Mouse (Mus musculus): ENCODE measurements at regions not wholly inside any gene's neighbourhood (a gene's known extent, or its start where the extent isn't known, plus 50 kb on each side); places are given as distances from the start of the nearest gene placed in this dataset.

- Histone ChIP-seq H3K27me3 (replicated peaks) (no peaks in the 10 kb centered on the region), H3K9me3 (no peaks in the 10 kb centered on the region), H3K4me3 (replicated peaks) (no peak overlapping the region), H3K4me1 (peaks cover 30% of the 10 kb centered on the region), H3K36me3 (replicated peaks; ENCODE audit: low read length) (no peaks in the 10 kb centered on the region)
- TF ChIP-seq GATA1 (IDR thresholded peaks at IDR 0.05; ENCODE audit: borderline replicate concordance, low read length): no peak
- TF ChIP-seq FLI1 (IDR thresholded peaks at IDR 0.05; ENCODE audit: low read length): no peak
Observed at GRCm38 (mm10) chr9:23119811-23120210, 103.1 kb upstream of the Bmper start.

GRCm38 (mm10) chr9:23120814-23121213 lies 102.1 kb upstream of the Bmper start:
- no peak for TF ChIP-seq FLI1 (IDR thresholded peaks at IDR 0.05; ENCODE audit: low read length)
- no peak for TF ChIP-seq GATA1 (IDR thresholded peaks at IDR 0.05; ENCODE audit: borderline replicate concordance, low read length)
- H3K36me3 ChIP-seq (replicated peaks; ENCODE audit: low read length): no peaks in the 10 kb centered on the region
- no peak overlapping the region for H3K4me3 ChIP-seq (replicated peaks)
- no peaks in the 10 kb centered on the region for H3K27me3 ChIP-seq (replicated peaks)
- H3K9me3 ChIP-seq: no peaks in the 10 kb centered on the region
- peaks cover 20% of the 10 kb centered on the region for H3K4me1 ChIP-seq

DNA sequence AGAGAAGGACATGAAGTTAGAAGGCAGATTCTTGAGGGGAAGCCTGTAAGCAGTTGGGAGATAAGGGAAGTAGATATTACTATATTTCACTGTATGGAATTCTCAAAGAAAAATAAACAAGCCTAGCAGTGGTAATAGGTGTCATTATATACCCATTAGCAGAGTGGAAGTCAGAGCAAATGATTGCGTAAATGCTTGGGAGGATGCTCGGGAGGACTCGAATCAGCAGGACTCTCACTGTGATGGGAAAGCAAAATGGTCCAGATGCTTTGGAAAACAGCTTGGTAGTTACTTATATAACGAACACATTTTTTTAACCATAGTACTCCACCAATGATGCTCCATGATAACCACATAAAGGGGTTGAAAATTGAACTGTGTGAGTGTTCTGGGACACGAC lies 100.4 kb upstream of the Bmper start:
- H3K36me3 ChIP-seq (replicated peaks; ENCODE audit: low read length): no peaks in the 10 kb centered on the region
- no peaks in the 10 kb centered on the region for H3K9me3 ChIP-seq
- TF ChIP-seq FLI1 (IDR thresholded peaks at IDR 0.05; ENCODE audit: low read length): no peak
- no peak for TF ChIP-seq GATA1 (IDR thresholded peaks at IDR 0.05; ENCODE audit: borderline replicate concordance, low read length)
- H3K4me3 ChIP-seq (replicated peaks): no peak overlapping the region
- H3K27me3 ChIP-seq (replicated peaks): no peaks in the 10 kb centered on the region
- H3K4me1 ChIP-seq: peaks cover 9% of the 10 kb centered on the region; the same call in 1 of the 2 replicates

DNA sequence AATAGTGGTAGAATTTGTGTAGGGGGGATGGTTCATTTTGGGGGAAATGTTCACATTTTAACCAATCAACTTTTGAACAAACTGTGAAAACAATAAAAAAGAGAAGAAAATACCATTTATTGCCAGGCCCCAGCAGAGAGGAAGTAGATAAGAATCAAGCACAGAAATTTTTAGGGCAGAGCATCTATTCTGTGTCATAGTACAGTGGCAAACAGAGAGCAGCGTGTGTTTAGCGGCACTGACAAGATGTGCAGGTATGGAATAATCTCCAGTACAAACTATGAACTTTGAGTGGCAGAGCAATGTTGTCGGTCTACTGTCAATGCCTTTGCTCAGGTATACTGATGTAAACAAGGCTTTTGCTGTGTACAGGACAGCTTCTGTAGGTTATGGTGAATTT lies 99.4 kb upstream of the Bmper start:
- Histone ChIP-seq H3K27me3 (replicated peaks) (no peaks in the 10 kb centered on the region), H3K4me1 (peaks cover 6% of the 10 kb centered on the region; the same call in 1 of the 2 replicates), H3K4me3 (replicated peaks) (no peak overlapping the region), H3K36me3 (replicated peaks; ENCODE audit: low read length) (no peaks in the 10 kb centered on the region), H3K9me3 (0 out of 2 replicates have a peak, but pooled peaks cover 2% of the 10 kb centered on the region)
- TF ChIP-seq FLI1 (IDR thresholded peaks at IDR 0.05; ENCODE audit: low read length): no peak
- no peak for TF ChIP-seq GATA1 (IDR thresholded peaks at IDR 0.05; ENCODE audit: borderline replicate concordance, low read length)

- no peak overlapping the region for H3K4me3 ChIP-seq (replicated peaks)
- H3K9me3 ChIP-seq: 0 out of 2 replicates have a peak, but pooled peaks cover 2% of the 10 kb centered on the region
- H3K27me3 ChIP-seq (replicated peaks): no peaks in the 10 kb centered on the region
- H3K36me3 ChIP-seq (replicated peaks; ENCODE audit: low read length): no peaks in the 10 kb centered on the region
- peaks cover 6% of the 10 kb centered on the region; the same call in 1 of the 2 replicates for H3K4me1 ChIP-seq
- TF ChIP-seq FLI1 (IDR thresholded peaks at IDR 0.05; ENCODE audit: low read length) (no peak), GATA1 (IDR thresholded peaks at IDR 0.05; ENCODE audit: borderline replicate concordance, low read length) (no peak)
Observed at GRCm38 (mm10) chr9:23125761-23126704, 96.8 kb upstream of the Bmper start.

GRCm38 (mm10) chr9:23127338-23128017 lies 95.4 kb upstream of the Bmper start:
- no peaks in the 10 kb centered on the region for H3K36me3 ChIP-seq (replicated peaks; ENCODE audit: low read length)
- TF ChIP-seq FLI1 (IDR thresholded peaks at IDR 0.05; ENCODE audit: low read length): no peak
- TF ChIP-seq GATA1 (IDR thresholded peaks at IDR 0.05; ENCODE audit: borderline replicate concordance, low read length): no peak
- H3K4me3 ChIP-seq (replicated peaks): no peak overlapping the region
- 0 out of 2 replicates have a peak, but pooled peaks cover 2% of the 10 kb centered on the region for H3K9me3 ChIP-seq
- H3K27me3 ChIP-seq (replicated peaks): no peaks in the 10 kb centered on the region
- H3K4me1 ChIP-seq: peaks cover 6% of the 10 kb centered on the region; the same call in 1 of the 2 replicates

GRCm38 (mm10) chr9:23128018-23128369 lies 94.9 kb upstream of the Bmper start:
- Histone ChIP-seq H3K4me1 (peaks cover 6% of the 10 kb centered on the region; the same call in 1 of the 2 replicates), H3K9me3 (0 out of 2 replicates have a peak, but pooled peaks cover 2% of the 10 kb centered on the region)
- TF ChIP-seq FLI1 (IDR thresholded peaks at IDR 0.05; ENCODE audit: low read length) (no peak), GATA1 (IDR thresholded peaks at IDR 0.05; ENCODE audit: borderline replicate concordance, low read length) (no peak)

GRCm38 (mm10) chr9:23134006-23134405 lies 88.9 kb upstream of the Bmper start:
- Histone ChIP-seq H3K36me3 (replicated peaks; ENCODE audit: low read length) (no peaks in the 10 kb centered on the region), H3K4me3 (replicated peaks) (no peak overlapping the region), H3K4me1 (peaks cover 16% of the 10 kb centered on the region), H3K9me3 (no peaks in the 10 kb centered on the region), H3K27me3 (replicated peaks) (no peaks in the 10 kb centered on the region)
- TF ChIP-seq FLI1 (IDR thresholded peaks at IDR 0.05; ENCODE audit: low read length): no peak
- TF ChIP-seq GATA1 (IDR thresholded peaks at IDR 0.05; ENCODE audit: borderline replicate concordance, low read length): no peak

More at GRCm38 (mm10) chr9:23128018-23128369, 94.9 kb upstream of the Bmper start:
- Histone ChIP-seq H3K27me3 (replicated peaks) (no peaks in the 10 kb centered on the region), H3K4me3 (replicated peaks) (no peak overlapping the region), H3K36me3 (replicated peaks; ENCODE audit: low read length) (no peaks in the 10 kb centered on the region)

- TF ChIP-seq FLI1 (IDR thresholded peaks at IDR 0.05; ENCODE audit: low read length) (no peak), GATA1 (IDR thresholded peaks at IDR 0.05; ENCODE audit: borderline replicate concordance, low read length) (no peak)
- Histone ChIP-seq H3K4me3 (replicated peaks) (no peak overlapping the region), H3K36me3 (replicated peaks; ENCODE audit: low read length) (no peaks in the 10 kb centered on the region), H3K27me3 (replicated peaks) (no peaks in the 10 kb centered on the region), H3K9me3 (no peaks in the 10 kb centered on the region), H3K4me1 (peaks cover 16% of the 10 kb centered on the region)
Observed at GRCm38 (mm10) chr9:23134421-23135118, 88.3 kb upstream of the Bmper start.

Measured in megakaryocyte, embryonic 14.5 days (primary cell).